Mouse (Mus musculus): ENCODE measurements around the gene Arhgap24. TPM values are rescaled to one million over a fixed set of nuclear protein-coding genes. Genes with fewer than 3 reads are reported as not detected.
A peak's percentile ranks its signal among the peaks of the same experiment; 100 is the strongest.
"Not testable (repeated sequence)": the region's sequence is repeated elsewhere in the genome, so short reads cannot be mapped to it uniquely, and the experiment has no call there.

Gene Arhgap24
- polyA plus RNA-seq, 1 experiment from 2014 or later: 6.1 TPM

DNA sequence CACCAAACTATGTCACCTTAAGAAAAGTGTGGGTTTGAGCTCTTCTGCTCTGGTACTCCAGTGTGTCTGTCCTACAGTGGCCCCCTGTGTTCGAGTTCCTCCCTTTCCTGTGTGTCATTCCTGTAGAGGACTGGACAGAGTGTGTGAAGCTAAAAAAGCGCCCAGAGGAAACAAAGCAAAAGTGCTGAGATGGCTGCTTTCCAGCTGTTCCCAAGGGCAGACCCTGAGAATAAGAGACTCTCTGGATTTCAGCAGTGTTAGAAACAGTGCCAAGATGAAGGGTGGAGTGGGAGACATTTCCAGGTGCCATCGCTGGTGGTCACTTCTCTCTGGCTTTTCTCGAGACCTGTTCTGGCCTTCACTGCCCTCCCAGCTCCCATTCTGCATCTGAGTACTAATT is 366.7 kb downstream of the Arhgap24 start:
- H3K4me3 ChIP-seq: no peak overlapping the region
- no peaks in the 10 kb centered on the region for H3K36me3 ChIP-seq
- H3K4me2 ChIP-seq (replicated peaks): no peak overlapping the region
- no peaks in the 10 kb centered on the region for H3K9me3 ChIP-seq
- peaks cover 14% of the 10 kb centered on the region for H3K4me1 ChIP-seq
- 74% methylated on average over 4 of the region's 4 CpGs for WGBS
- H3K9ac ChIP-seq: no peak overlapping the region
- no peak overlapping the region for H3K27ac ChIP-seq
- ATAC-seq (ENCODE audit: low FRiP score, low read depth): no peak
- H3K27me3 ChIP-seq (replicated peaks): no peaks in the 10 kb centered on the region

DNA sequence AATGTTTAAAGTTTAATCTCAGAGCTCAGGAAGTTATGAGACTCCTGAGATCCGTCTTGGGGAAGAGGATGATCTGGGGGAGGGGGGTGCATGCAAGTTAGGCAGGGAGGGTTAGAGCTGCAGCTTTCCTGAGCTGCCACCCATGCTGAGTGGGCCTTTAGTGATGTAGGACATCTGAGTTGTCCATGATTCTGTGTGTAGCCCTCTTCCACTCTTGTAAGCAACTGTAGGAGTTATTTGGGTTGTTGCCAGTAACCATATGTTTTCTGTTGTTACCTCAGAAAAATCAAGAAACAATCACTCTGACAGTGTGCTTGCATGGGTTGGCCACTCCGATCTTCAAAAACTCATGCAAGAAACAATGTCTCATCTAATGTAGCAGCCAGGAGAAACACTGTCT is 370.6 kb downstream of the Arhgap24 start:
- no peaks in the 10 kb centered on the region for H3K36me3 ChIP-seq
- 94% methylated on average over 2 of the region's 2 CpGs for WGBS
- H3K4me2 ChIP-seq (replicated peaks): no peak overlapping the region
- no peaks in the 10 kb centered on the region for H3K9me3 ChIP-seq
- H3K27me3 ChIP-seq (replicated peaks): no peaks in the 10 kb centered on the region
- H3K4me3 ChIP-seq: no peak overlapping the region
- no peak overlapping the region for H3K27ac ChIP-seq
- H3K9ac ChIP-seq: no peak overlapping the region
- no peaks in the 10 kb centered on the region for H3K4me1 ChIP-seq
- ATAC-seq (ENCODE audit: low FRiP score, low read depth): no peak

DNA sequence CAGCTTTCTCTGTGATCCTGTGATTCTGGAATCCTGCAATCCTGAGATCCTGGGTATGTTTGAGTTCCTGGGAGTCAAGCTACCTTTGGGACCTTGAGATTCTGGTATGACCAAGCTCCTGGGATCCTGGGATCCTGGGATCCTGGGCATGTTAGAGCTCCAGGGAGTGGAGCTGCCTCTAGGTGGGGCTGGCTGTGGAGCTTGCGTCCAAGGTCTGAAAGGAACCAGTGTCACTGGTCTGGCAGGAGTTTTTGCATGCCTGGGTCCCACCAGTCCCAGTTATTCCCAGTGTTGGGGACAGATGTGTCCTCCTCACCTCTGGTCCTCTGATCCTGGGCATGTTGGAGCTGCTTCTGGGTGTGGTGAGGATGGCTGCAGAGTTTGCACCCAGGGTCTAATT is 372.6 kb downstream of the Arhgap24 start:
- Histone ChIP-seq H3K27me3 (replicated peaks) (no peaks in the 10 kb centered on the region), H3K4me1 (no peaks in the 10 kb centered on the region), H3K4me3 (no peak overlapping the region), H3K4me2 (replicated peaks) (no peak overlapping the region), H3K36me3 (no peaks in the 10 kb centered on the region), H3K9me3 (no peaks in the 10 kb centered on the region), H3K9ac (no peak overlapping the region), H3K27ac (no peak overlapping the region)
- ATAC-seq (ENCODE audit: low FRiP score, low read depth): no peak
- WGBS: 90% methylated on average over 1 of the region's 1 CpGs

DNA sequence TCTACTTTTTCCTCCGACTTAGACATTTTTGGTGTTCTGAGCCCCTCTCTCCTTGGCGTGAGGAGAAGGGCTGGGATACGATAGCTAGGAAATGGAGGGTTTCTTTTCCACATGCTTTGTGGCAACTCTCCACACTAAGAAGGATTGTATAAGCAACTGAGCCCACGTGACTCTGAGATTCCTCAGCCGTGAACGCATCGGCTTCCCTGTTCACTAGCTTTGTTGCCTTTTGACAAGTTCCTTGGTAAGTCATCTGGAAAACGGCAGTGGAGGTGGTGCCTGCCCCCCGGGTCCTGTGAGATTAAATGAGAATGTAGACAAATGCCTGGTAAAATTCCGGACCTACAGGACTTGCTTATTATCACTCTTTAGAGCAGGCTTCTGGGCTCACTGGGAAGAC is 374.6 kb downstream of the Arhgap24 start:
- ATAC-seq (ENCODE audit: low FRiP score, low read depth): no peak
- Histone ChIP-seq H3K27me3 (replicated peaks) (no peaks in the 10 kb centered on the region), H3K9ac (no peak overlapping the region), H3K4me2 (replicated peaks) (0 out of 2 replicates have a peak overlapping the region, but pooled peaks have one; percentile 25), H3K4me1 (no peaks in the 10 kb centered on the region), H3K36me3 (no peaks in the 10 kb centered on the region), H3K9me3 (no peaks in the 10 kb centered on the region), H3K27ac (no peak overlapping the region), H3K4me3 (no peak overlapping the region)
- WGBS: 50% methylated on average over 10 of the region's 10 CpGs

DNA sequence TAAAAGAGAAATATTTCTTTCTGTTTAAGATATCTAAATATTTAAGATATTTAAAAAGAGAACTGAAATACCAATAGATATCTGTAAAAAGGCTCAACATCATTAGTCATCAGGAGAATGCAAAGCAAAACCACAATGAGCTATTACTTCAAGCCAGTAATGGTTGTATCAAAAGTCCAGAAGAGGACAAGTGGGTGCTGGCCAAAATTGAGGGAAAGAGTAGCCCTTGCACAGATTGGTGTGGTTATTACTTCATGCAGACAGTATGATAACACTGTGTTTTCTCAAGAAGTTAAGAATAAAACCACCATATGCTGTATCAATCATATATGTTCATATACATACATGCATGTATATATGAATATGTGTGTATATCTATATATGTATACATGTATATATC is 376.9 kb downstream of the Arhgap24 start:
- Histone ChIP-seq H3K27ac (no peak overlapping the region), H3K4me3 (no peak overlapping the region), H3K27me3 (replicated peaks) (no peaks in the 10 kb centered on the region), H3K4me2 (replicated peaks) (no peak overlapping the region), H3K4me1 (no peaks in the 10 kb centered on the region), H3K9ac (no peak overlapping the region), H3K36me3 (no peaks in the 10 kb centered on the region), H3K9me3 (no peaks in the 10 kb centered on the region)
- ATAC-seq (ENCODE audit: low FRiP score, low read depth): no peak

DNA sequence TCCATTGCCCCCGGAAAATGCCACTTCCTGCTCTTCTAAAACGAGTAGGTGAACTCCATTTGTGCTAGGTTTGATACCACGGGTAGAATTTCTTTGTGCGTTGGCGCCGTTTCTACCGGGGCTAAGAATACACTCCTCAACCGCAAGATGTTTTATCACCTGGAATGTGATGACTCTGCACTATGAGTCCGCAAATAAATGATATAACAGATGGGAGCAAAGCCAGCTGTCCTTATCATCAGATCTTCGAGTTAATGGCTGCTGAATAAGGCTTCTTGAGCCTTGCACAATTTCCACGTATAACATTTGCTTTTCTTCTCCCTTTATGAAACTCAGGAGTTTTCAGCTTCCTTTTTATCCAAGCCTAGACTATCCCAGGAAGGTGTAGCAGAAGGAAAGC is 378.6 kb downstream of the Arhgap24 start:
- ATAC-seq (ENCODE audit: low FRiP score, low read depth): no peak
- Histone ChIP-seq H3K4me2 (replicated peaks) (no peak overlapping the region), H3K4me1 (no peaks in the 10 kb centered on the region), H3K9me3 (no peaks in the 10 kb centered on the region), H3K4me3 (no peak overlapping the region), H3K9ac (no peak overlapping the region), H3K36me3 (no peaks in the 10 kb centered on the region), H3K27me3 (replicated peaks) (no peaks in the 10 kb centered on the region), H3K27ac (no peak overlapping the region)
- 80% methylated on average over 11 of the region's 11 CpGs for WGBS

DNA sequence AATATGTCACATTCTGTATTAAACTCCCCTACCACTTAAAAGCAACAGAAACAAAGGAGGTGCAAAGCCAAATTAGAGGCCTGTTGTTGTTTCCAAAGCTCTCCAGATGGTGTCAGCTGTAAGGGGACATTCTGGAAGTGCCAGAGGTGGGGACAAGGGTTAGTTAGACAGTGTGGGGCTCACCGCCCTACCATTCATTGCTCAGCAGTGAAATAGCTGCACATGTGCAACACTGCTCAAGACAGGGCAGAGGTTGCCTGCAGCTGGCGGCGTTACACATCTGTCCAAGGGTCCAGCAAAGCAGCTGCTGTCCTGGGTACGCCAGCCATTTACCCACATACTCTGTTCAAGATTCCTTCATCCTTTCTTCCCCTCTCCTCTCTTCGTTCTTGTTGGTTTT is 387.0 kb downstream of the Arhgap24 start:
- no peak for ATAC-seq (ENCODE audit: low FRiP score, low read depth)
- Histone ChIP-seq H3K27ac (no peak overlapping the region), H3K4me2 (replicated peaks) (no peak overlapping the region), H3K27me3 (replicated peaks) (no peaks in the 10 kb centered on the region), H3K36me3 (no peaks in the 10 kb centered on the region), H3K9me3 (no peaks in the 10 kb centered on the region), H3K4me1 (no peaks in the 10 kb centered on the region), H3K9ac (no peak overlapping the region), H3K4me3 (no peak overlapping the region)
- WGBS: 44% methylated on average over 5 of the region's 5 CpGs

DNA sequence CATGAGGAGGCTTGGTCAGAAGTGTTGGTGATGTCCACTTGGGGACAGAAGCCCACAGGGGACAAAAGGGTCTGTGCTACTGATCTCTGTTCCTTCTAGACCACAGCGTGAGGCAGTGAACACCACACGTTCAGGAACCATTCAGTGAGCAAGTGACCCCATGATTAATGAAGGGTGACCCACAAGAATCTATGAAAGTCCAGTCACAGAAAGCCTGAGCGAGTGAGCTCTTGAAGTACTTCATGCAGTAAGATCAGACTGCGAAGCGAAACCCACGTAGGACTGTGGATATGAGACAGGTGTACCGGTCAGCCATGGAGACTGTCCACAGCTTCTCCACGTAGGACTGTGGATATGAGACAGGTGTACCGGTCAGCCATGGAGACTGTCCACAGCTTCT is 391.8 kb downstream of the Arhgap24 start:
- not testable (repeated sequence) for H3K4me2 ChIP-seq (replicated peaks); H3K9me3 ChIP-seq; H3K36me3 ChIP-seq; H3K27me3 ChIP-seq (replicated peaks); H3K9ac ChIP-seq; H3K4me3 ChIP-seq; ATAC-seq (ENCODE audit: low FRiP score, low read depth); H3K27ac ChIP-seq; H3K4me1 ChIP-seq
- WGBS: 87% methylated on average over 9 of the region's 9 CpGs

DNA sequence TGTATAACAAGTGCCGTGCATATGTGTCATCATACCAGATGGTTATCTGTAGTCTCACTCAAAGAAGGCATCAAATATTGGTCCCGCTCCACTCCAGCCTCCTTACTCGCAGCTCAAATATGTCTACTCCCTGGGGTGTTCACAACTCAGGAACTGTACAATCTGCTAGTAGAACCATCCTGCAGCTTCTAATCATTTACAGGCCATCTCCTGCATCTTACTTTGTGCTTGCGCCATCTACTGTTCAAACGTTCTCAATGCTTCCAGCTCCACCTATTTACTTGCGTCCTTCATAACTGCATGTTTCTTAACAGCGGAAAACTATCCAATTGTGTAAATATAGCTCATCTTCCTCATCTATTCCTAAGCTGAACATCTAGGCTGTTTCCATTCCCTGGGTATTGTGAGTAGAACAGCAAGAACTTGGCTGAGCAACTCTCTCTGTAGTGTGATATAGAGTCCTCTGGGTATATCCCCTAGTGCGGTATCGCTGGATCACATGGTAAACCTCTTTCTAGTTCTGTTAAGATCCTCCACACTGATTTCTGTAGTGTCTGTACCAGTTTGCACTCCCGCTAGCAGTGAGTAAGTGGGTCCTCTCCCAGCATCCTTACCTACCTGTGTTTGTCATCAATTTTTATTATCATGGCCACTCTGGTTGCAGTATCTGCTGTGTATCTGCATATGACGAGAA is 393.6 kb downstream of the Arhgap24 start:
- 56% methylated on average over 11 of the region's 11 CpGs for WGBS
- Histone ChIP-seq H3K9ac (no peak overlapping the region), H3K27ac (no peak overlapping the region), H3K27me3 (replicated peaks) (no peaks in the 10 kb centered on the region), H3K36me3 (no peaks in the 10 kb centered on the region), H3K4me2 (replicated peaks) (no peak overlapping the region), H3K4me1 (no peaks in the 10 kb centered on the region), H3K4me3 (no peak overlapping the region), H3K9me3 (no peaks in the 10 kb centered on the region)
- ATAC-seq (ENCODE audit: low FRiP score, low read depth): no peak

DNA sequence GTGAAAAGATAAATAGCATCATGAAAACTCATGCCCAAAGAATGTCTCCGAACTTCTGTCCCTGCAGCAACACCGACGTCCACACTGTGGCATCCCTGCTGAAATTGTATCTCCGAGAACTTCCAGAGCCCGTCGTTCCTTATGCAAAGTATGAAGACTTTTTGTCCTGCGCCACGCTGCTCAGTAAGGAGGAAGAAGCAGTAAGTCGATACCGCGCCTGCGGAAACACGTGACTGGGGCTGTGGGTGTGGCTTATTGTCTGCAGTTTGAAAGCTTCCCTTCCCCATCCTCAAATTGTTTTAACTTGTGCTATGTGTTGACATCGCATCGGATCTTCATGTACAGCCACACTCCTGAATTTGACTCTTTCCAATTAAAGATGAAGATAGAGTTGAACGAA is 394.4 kb downstream of the Arhgap24 start:
- H3K4me1 ChIP-seq: no peaks in the 10 kb centered on the region
- no peaks in the 10 kb centered on the region for H3K27me3 ChIP-seq (replicated peaks)
- no peak for ATAC-seq (ENCODE audit: low FRiP score, low read depth)
- no peaks in the 10 kb centered on the region for H3K9me3 ChIP-seq
- no peak overlapping the region for H3K9ac ChIP-seq
- no peak overlapping the region for H3K4me2 ChIP-seq (replicated peaks)
- no peak overlapping the region for H3K4me3 ChIP-seq
- WGBS: 78% methylated on average over 16 of the region's 16 CpGs
- H3K27ac ChIP-seq: no peak overlapping the region
- no peaks in the 10 kb centered on the region for H3K36me3 ChIP-seq

DNA sequence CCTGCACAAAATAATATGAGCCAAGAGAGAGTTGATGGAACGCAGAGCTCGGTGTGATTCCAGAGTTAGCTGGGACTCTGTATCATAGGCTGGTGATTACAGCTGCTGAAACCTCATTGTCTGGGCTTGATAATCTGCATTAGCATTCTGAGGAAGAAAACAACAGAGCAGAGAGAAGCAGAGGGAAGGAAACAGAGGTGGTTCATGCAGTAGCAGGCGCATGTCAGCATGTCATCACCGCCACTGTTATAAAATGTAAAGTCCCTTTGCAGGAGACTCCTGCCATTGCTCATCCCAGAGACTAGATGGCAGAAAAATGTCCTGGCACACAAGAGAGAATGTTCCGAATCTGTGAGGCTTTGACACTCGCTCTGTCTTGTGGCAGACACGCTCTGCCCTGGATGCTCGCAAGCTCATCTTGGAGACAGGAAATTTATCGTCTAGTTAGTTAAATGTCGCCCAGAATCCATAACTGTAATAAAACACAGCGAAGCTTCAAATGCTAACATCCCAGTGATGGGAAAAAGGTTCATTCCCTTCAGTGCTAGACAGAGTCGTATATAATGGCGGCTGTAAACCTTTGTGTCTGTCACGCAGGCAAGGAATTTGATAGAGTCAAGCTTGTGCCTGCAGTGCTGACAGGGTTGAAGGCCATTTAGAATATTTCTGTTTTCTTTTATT is 407.4 kb downstream of the Arhgap24 start:
- Histone ChIP-seq H3K4me3 (no peak overlapping the region), H3K27me3 (replicated peaks) (no peaks in the 10 kb centered on the region), H3K9ac (no peak overlapping the region), H3K9me3 (no peaks in the 10 kb centered on the region), H3K27ac (no peak overlapping the region), H3K4me2 (replicated peaks) (0 out of 2 replicates have a peak overlapping the region, but pooled peaks have one; percentile 4), H3K4me1 (no peaks in the 10 kb centered on the region), H3K36me3 (no peaks in the 10 kb centered on the region)
- ATAC-seq (ENCODE audit: low FRiP score, low read depth): peak; percentile 61; the same call in 1 of the 2 replicates
- WGBS: 63% methylated on average over 14 of the region's 14 CpGs

DNA sequence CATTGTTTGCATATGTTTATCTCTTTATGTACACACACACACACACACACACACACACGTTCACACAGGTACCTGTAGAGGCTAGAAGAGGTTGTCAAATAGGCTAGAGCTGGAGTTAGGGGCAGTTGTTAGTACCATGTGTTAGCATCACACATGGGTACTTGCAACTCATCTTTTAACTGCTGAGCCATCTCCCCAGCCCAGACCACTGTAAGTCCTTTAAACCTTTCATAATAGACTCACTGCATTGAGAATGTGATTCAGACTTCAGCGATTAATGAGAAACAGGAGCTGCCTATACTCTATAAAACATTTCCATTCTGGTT is 407.9 kb downstream of the Arhgap24 start:
- 80% methylated on average over 2 of the region's 2 CpGs for WGBS
- ATAC-seq (ENCODE audit: low FRiP score, low read depth): 0 out of 2 replicates have a peak, but pooled peaks have one; percentile 21
- no peaks in the 10 kb centered on the region for H3K27me3 ChIP-seq (replicated peaks)
- H3K27ac ChIP-seq: no peak overlapping the region
- no peak overlapping the region for H3K9ac ChIP-seq
- no peaks in the 10 kb centered on the region for H3K9me3 ChIP-seq
- H3K36me3 ChIP-seq: no peaks in the 10 kb centered on the region
- no peak overlapping the region for H3K4me3 ChIP-seq
- no peak overlapping the region for H3K4me2 ChIP-seq (replicated peaks)
- H3K4me1 ChIP-seq: no peaks in the 10 kb centered on the region

DNA sequence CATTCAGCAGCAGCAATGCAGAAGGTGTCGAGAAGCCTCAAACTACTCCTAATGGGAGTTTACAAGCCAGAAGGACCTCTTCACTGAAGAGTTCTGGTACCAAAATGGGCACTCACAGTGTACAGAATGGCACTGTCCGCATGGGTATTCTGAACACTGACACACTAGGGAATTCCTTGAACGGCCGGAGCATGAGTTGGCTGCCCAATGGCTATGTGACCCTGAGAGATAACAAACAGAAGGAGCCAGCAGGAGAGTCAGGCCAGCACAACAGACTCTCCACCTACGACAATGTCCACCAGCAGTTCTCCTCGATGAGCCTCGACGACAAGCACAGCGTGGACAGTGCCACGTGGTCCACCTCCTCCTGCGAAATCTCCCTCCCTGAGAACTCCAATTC is 411.0 kb downstream of the Arhgap24 start:
- WGBS: 95% methylated on average over 11 of the region's 11 CpGs
- Histone ChIP-seq H3K4me1 (no peaks in the 10 kb centered on the region), H3K27ac (no peak overlapping the region), H3K27me3 (replicated peaks) (no peaks in the 10 kb centered on the region), H3K9ac (no peak overlapping the region), H3K9me3 (no peaks in the 10 kb centered on the region), H3K36me3 (no peaks in the 10 kb centered on the region), H3K4me2 (replicated peaks) (no peak overlapping the region), H3K4me3 (no peak overlapping the region)
- ATAC-seq (ENCODE audit: low FRiP score, low read depth): no peak

Measured in neural tube, embryonic 12.5 days (tissue).